Mouse (Mus musculus) embryonic facial prominence, embryonic 11.5 days (tissue): ENCODE data around the gene Gtse1. TPM values are rescaled to one million over a fixed set of nuclear protein-coding genes. Genes with fewer than 3 reads are reported as not detected.

Experiments used
- ATAC-seq: fragments of 200-750 bp; cut with Nextera tagmentation; replicated peaks from 2 replicates; pipeline ENCODE4 v1.8.0; 2017; ENCODE audit warnings: low read depth; ENCODE audit not compliant: insufficient number of reproducible peaks, low FRiP score, low TSS enrichment
- DNase-seq: peaks from one replicate; pipeline ENCODE4 v3.0.0-alpha.2; 2015; ENCODE audit warnings: low spot score
- H3K27ac ChIP-seq: fragments of 300-500 bp; sonication (generic); replicated peaks from 2 replicates; pipeline ENCODE4 v1.5.1; 2014; ENCODE audit warnings: mild to moderate bottlenecking, low read depth, low read length, control low read depth
- H3K27me3 ChIP-seq: fragments of 300-500 bp; sonication (generic); 2 replicates; pipeline ENCODE4 v1.6.1; 2014; ENCODE audit warnings: mild to moderate bottlenecking, low read length, moderate library complexity, mixed read lengths; ENCODE audit not compliant: control insufficient read depth, insufficient read depth
- H3K36me3 ChIP-seq: fragments of 300-500 bp; sonication (generic); replicated peaks from 2 replicates; pipeline ENCODE4 v1.6.1; 2014; ENCODE audit warnings: low read depth, mild to moderate bottlenecking, low read length, moderate library complexity, mixed read lengths; ENCODE audit not compliant: control insufficient read depth, insufficient read depth
- H3K4me1 ChIP-seq: fragments of 300-500 bp; sonication (generic); 2 replicates; pipeline ENCODE4 v1.6.1; 2014; ENCODE audit warnings: low read length, mixed read lengths; ENCODE audit not compliant: control insufficient read depth, insufficient read depth
- H3K4me2 ChIP-seq: fragments of 300-500 bp; sonication (generic); 2 replicates; pipeline ENCODE4 v1.6.1; 2014; ENCODE audit warnings: low read depth, mild to moderate bottlenecking, control low read depth, low read length, moderate library complexity
- H3K4me3 ChIP-seq: fragments of 300-500 bp; sonication (generic); 2 replicates; pipeline ENCODE4 v1.5.1; 2014; ENCODE audit warnings: low read depth, low read length, control low read depth
- H3K9ac ChIP-seq: fragments of 300-500 bp; sonication (generic); replicated peaks from 2 replicates; pipeline ENCODE4 v1.6.1; 2014; ENCODE audit warnings: mild to moderate bottlenecking, control low read depth, low read length
- H3K9me3 ChIP-seq: fragments of 300-500 bp; sonication (generic); replicated peaks from 2 replicates; pipeline ENCODE4 v1.6.1; 2016; ENCODE audit warnings: mild to moderate bottlenecking, low read length, inconsistent platforms, mixed read lengths; ENCODE audit not compliant: control insufficient read depth
- WGBS: fragments of 180-500 bp; shearing (Covaris S2); extraction: QIAGEN DNeasy Blood & Tissue Kit; methylation state at CpG from one replicate; pipeline ENCODE4 v1.1.7; 2014; 5-methylcytosine and 5-hydroxymethylcytosine counted together
- polyA plus RNA-seq: library from polyadenylated mRNA; unstranded; fragments of >200 nt; fragmentation: Nextera tagmentation; extraction: Ambion mirVana; gene quantifications from 2 replicates; pipeline ENCODE4 v1.2.1, GENCODE M21; 2014

The Gtse1 gene
- polyA plus RNA-seq, 1 experiment from 2014 or later: 35.7 TPM

- Histone ChIP-seq H3K27ac (no peak overlapping the region), H3K36me3 (no peaks in the 10 kb centered on the region), H3K4me1 (no peaks in the 10 kb centered on the region), H3K4me3 (no peak overlapping the region), H3K4me2 (no peak overlapping the region), H3K9me3 (no peaks in the 10 kb centered on the region), H3K27me3 (no peaks in the 10 kb centered on the region), H3K9ac (no peak overlapping the region)
- 31% methylated on average over 2 of the region's 2 CpGs for WGBS
- DNase-seq (peak; percentile 75), ATAC-seq (no peak)
Observed at GRCm38 (mm10) chr15:85913605-85914004, 54.1 kb downstream of the Gtse1 start.

DNA sequence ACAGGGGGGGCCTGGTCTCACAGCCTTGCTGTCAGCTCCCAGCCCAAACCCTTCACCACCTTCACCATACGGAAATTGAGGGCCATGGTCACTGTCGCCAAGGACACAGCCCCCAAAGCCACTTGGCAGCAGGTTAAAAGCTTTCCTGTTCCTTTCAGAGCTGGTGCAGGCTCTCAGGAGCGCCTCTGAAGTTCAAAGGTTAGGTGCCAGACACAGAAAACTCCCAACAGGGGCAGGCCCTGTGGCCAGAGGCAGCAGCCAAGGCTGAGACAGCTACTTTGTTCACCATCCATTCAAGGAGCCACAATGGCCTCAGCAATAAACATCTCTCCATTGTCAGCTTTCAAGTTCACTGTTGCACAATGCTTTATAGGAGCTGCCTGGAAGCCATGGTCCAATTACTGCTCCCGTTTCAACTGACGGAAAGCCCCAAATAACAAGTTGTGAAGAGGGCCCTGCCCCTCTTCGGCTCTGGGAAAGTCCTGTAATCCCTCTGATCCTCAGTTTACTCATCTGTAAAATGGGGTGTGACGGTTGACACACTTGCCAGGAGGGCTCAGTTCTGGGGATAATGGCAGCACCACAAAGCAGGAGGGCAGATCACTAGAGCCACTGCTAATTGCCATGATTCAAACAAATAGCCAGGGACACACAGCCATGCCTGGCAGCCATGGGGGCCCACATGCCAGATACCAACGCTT is 59.8 kb downstream of the Gtse1 start:
- no peak for ATAC-seq
- WGBS: 70% methylated on average over 8 of the region's 8 CpGs
- Histone ChIP-seq H3K27ac (no peak overlapping the region), H3K36me3 (no peaks in the 10 kb centered on the region), H3K9ac (no peak overlapping the region), H3K9me3 (no peaks in the 10 kb centered on the region), H3K4me1 (no peaks in the 10 kb centered on the region), H3K4me3 (no peak overlapping the region), H3K4me2 (no peak overlapping the region), H3K27me3 (no peaks in the 10 kb centered on the region)
- DNase-seq: no peak

GRCm38 (mm10) chr15:85919892-85920248 is 60.3 kb downstream of the Gtse1 start:
- Histone ChIP-seq H3K27me3 (no peaks in the 10 kb centered on the region), H3K4me2 (no peak overlapping the region), H3K36me3 (no peaks in the 10 kb centered on the region), H3K9ac (no peak overlapping the region), H3K9me3 (no peaks in the 10 kb centered on the region), H3K27ac (no peak overlapping the region), H3K4me1 (no peaks in the 10 kb centered on the region), H3K4me3 (no peak overlapping the region)
- DNase-seq (no peak), ATAC-seq (no peak)
- 72% methylated on average over 8 of the region's 8 CpGs for WGBS

DNA sequence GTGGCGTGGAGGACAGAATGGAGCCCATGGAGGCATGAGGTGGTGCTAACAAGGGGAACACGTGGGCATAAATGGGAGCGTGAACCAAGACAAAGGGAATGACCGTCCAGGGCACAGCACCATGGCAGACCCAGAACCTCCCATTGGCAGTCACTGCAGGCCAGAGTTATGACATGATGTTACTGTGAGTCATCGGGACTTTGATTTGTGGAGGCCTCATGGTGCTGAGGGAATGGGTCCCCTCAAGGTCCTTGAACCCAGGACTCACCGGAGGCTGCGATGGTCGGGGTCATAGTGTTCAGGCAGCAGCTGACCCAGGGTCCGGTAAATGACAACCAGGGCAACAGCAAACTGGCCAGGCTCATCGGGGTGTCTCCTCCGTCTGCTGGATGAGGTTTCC is 62.3 kb downstream of the Gtse1 start:
- H3K9ac ChIP-seq: no peak overlapping the region
- ATAC-seq (no peak), DNase-seq (no peak)
- H3K36me3 ChIP-seq: no peaks in the 10 kb centered on the region
- no peaks in the 10 kb centered on the region for H3K27me3 ChIP-seq
- no peak overlapping the region for H3K4me2 ChIP-seq
- H3K27ac ChIP-seq: no peak overlapping the region
- H3K4me3 ChIP-seq: no peak overlapping the region
- WGBS: 91% methylated on average over 11 of the region's 11 CpGs
- H3K9me3 ChIP-seq: no peaks in the 10 kb centered on the region
- H3K4me1 ChIP-seq: no peaks in the 10 kb centered on the region

Other genes with a start within 250 kb of the Gtse1 start
- 0.28 and 1.4 TPM in 2 replicates for gene Ppara, start 124.8 kb upstream of the Gtse1 start, polyA plus RNA-seq
- gene Cdpf1, start 48.0 kb upstream of the Gtse1 start, polyA plus RNA-seq: 22.1 and 23.6 TPM in 2 replicates
- 0.11 TPM in 1 of 2 replicates, not detected in the other for gene Pkdrej, start 38.0 kb upstream of the Gtse1 start, polyA plus RNA-seq
- 3.2 and 3.8 TPM in 2 replicates for gene Ttc38, start 27.4 kb upstream of the Gtse1 start, polyA plus RNA-seq
- gene Trmu, start 19.6 kb downstream of the Gtse1 start, polyA plus RNA-seq: 30.7 and 31.6 TPM in 2 replicates
- 2.0 and 2.1 TPM in 2 replicates for gene Celsr1, start 174.0 kb downstream of the Gtse1 start, polyA plus RNA-seq
- gene Gramd4, start 197.9 kb downstream of the Gtse1 start, polyA plus RNA-seq: 6.3 and 6.9 TPM in 2 replicates